Mouse (Mus musculus) MEL (cell line): ENCODE results near the gene Tyw3. TPM values are rescaled to one million over a fixed set of nuclear protein-coding genes. Genes with fewer than 3 reads are reported as not detected.

Experiments used
- DNase-seq: peaks from one replicate; pipeline ENCODE4 v3.0.0; 2011; ENCODE audit warnings: low read depth, low spot score
- H3K27ac ChIP-seq: 2 replicates; pipeline ENCODE4 v1.5.1; 2012; ENCODE audit warnings: low read depth, mild to moderate bottlenecking, control low read depth, low read length, moderate library complexity; ENCODE audit not compliant: control insufficient read depth
- H3K27me3 ChIP-seq, 2 experiments: fragments of 150-350 bp in 1 of 2; sonication (generic) in 1 of 2; 2 replicates each; pipeline ENCODE4 v1.6.1; 2012; ENCODE audit warnings: low read length in 2 of 2, mild to moderate bottlenecking in 2 of 2, improper control_type of control experiment in 1 of 2, moderate library complexity in 1 of 2; ENCODE audit not compliant: insufficient read depth in 2 of 2, control insufficient read depth in 1 of 2
- H3K36me3 ChIP-seq, 2 experiments: 2 replicates each; pipeline ENCODE4 v1.6.1; 2012 to 2014; ENCODE audit warnings: low read length in 2 of 2, improper control_type of control experiment in 1 of 2, inconsistent platforms in 1 of 2, mild to moderate bottlenecking in 1 of 2; ENCODE audit not compliant: insufficient read depth in 2 of 2, control insufficient read depth in 1 of 2
- H3K4me1 ChIP-seq, 2 experiments: fragments of 150-350 bp in 1 of 2; sonication (generic) in 1 of 2; 2 replicates each; pipeline ENCODE4 v1.6.1; 2012; ENCODE audit warnings: low read length in 2 of 2, improper control_type of control experiment in 1 of 2, mild to moderate bottlenecking in 1 of 2; ENCODE audit not compliant: insufficient read depth in 2 of 2, control insufficient read depth in 1 of 2
- H3K4me3 ChIP-seq, 2 experiments: fragments of 150-350 bp in 1 of 2; sonication (generic) in 1 of 2; 2 replicates each; pipeline ENCODE4 v1.5.1; 2012; ENCODE audit warnings: low read depth in 2 of 2, low read length in 2 of 2, mild to moderate bottlenecking in 2 of 2, moderate library complexity in 2 of 2, control low read depth in 1 of 2, improper control_type of control experiment in 1 of 2; ENCODE audit not compliant: control insufficient read depth in 1 of 2, insufficient read depth in 1 of 2
- H3K79me2 ChIP-seq: 2 replicates; pipeline ENCODE4 v1.6.1; 2012; ENCODE audit warnings: mild to moderate bottlenecking, low read length, moderate library complexity; ENCODE audit not compliant: control insufficient read depth, poor library complexity, insufficient read depth
- H3K9ac ChIP-seq: 2 replicates; pipeline ENCODE4 v1.6.1; 2012; ENCODE audit warnings: low read depth, mild to moderate bottlenecking, control low read depth, low read length, moderate library complexity; ENCODE audit not compliant: control insufficient read depth, poor library complexity, severe bottlenecking
- H3K9me3 ChIP-seq: fragments of 150-350 bp; sonication (generic); replicated peaks from 2 replicates; pipeline ENCODE4 v1.6.1; 2012; ENCODE audit warnings: mild to moderate bottlenecking, low read length, improper control_type of control experiment, moderate library complexity; ENCODE audit not compliant: insufficient read depth
- BHLHE40 ChIP-seq: IDR thresholded peaks from 2 replicates; pipeline ENCODE4 v1.6.1; 2012; ENCODE audit warnings: low read depth, mild to moderate bottlenecking, inconsistent platforms, low read length, improper control_type of control experiment, borderline replicate concordance
- CHD1 ChIP-seq: IDR thresholded peaks from 2 replicates; pipeline ENCODE4 v1.6.1; 2012; ENCODE audit warnings: low read depth, mild to moderate bottlenecking, inconsistent platforms, low read length, improper control_type of control experiment
- CTCF ChIP-seq, 3 experiments: IDR thresholded peaks in 2 of 3; conservative IDR thresholded peaks in 1 of 3; 2 replicates each; pipeline ENCODE4 v1.5.1; 2011 to 2012; ENCODE audit warnings: low read length in 3 of 3, low read depth in 2 of 3, mild to moderate bottlenecking in 2 of 3, improper control_type of control experiment in 1 of 3, inconsistent platforms in 1 of 3, mixed read lengths in 1 of 3, moderate library complexity in 1 of 3; ENCODE audit not compliant: control insufficient read depth in 1 of 3, insufficient read depth in 1 of 3, poor library complexity in 1 of 3, severe bottlenecking in 1 of 3
- ETS1 ChIP-seq: IDR thresholded peaks from 2 replicates; pipeline ENCODE4 v1.6.1; 2012; ENCODE audit warnings: low read depth, mild to moderate bottlenecking, inconsistent platforms, low read length, improper control_type of control experiment, moderate library complexity
- GATA1 ChIP-seq: IDR thresholded peaks from 2 replicates; pipeline ENCODE4 v1.6.1; 2011; ENCODE audit warnings: low read depth, low read length, improper control_type of control experiment
- HCFC1 ChIP-seq: IDR thresholded peaks from 2 replicates; pipeline ENCODE4 v1.6.1; 2012; ENCODE audit warnings: low read depth, mild to moderate bottlenecking, inconsistent platforms, low read length, improper control_type of control experiment, moderate library complexity
- KAT2A ChIP-seq: conservative IDR thresholded peaks from 2 replicates; pipeline ENCODE4 v1.6.1; 2012; ENCODE audit warnings: low read depth, low read length, improper control_type of control experiment, inconsistent platforms
- MAFK ChIP-seq: IDR thresholded peaks from 2 replicates; pipeline ENCODE4 v1.6.1; 2011; ENCODE audit warnings: low read depth, mild to moderate bottlenecking, low read length, improper control_type of control experiment, borderline replicate concordance
- MAX ChIP-seq: IDR thresholded peaks from 2 replicates; pipeline ENCODE4 v1.6.1; 2011; ENCODE audit warnings: low read length, improper control_type of control experiment
- MYB ChIP-seq: IDR thresholded peaks from 2 replicates; pipeline ENCODE4 v1.6.1; 2011; ENCODE audit warnings: mild to moderate bottlenecking, low read depth, low read length, improper control_type of control experiment
- NRF1 ChIP-seq: IDR thresholded peaks from 2 replicates; pipeline ENCODE4 v1.6.1; 2014; ENCODE audit warnings: low read depth, mild to moderate bottlenecking, inconsistent platforms, low read length, improper control_type of control experiment, moderate library complexity; ENCODE audit not compliant: poor library complexity, insufficient read depth, severe bottlenecking
- POLR2AphosphoS5 ChIP-seq: IDR thresholded peaks from 2 replicates; pipeline ENCODE4 v1.6.1; 2012; ENCODE audit warnings: low read depth, borderline replicate concordance, mild to moderate bottlenecking, inconsistent platforms, low read length, moderate library complexity, mixed read lengths
- RAD21 ChIP-seq: IDR thresholded peaks from 2 replicates; pipeline ENCODE4 v1.6.1; 2011; ENCODE audit warnings: mild to moderate bottlenecking, low read depth, low read length, improper control_type of control experiment
- RCOR1 ChIP-seq: IDR thresholded peaks from 2 replicates; pipeline ENCODE4 v1.6.1; 2012; ENCODE audit warnings: low read depth, mild to moderate bottlenecking, inconsistent platforms, low read length, improper control_type of control experiment
- SIN3A ChIP-seq: IDR thresholded peaks from 2 replicates; pipeline ENCODE4 v1.6.1; 2012; ENCODE audit warnings: low read length, improper control_type of control experiment, inconsistent platforms
- SMC3 ChIP-seq: IDR thresholded peaks from 2 replicates; pipeline ENCODE4 v1.6.1; 2011; ENCODE audit warnings: low read depth, low read length, improper control_type of control experiment
- TAL1 ChIP-seq: IDR thresholded peaks from 2 replicates; pipeline ENCODE4 v1.6.1; 2012; ENCODE audit warnings: mild to moderate bottlenecking, inconsistent platforms, low read length, moderate library complexity, mixed read lengths
- TBP ChIP-seq: IDR thresholded peaks from 2 replicates; pipeline ENCODE4 v1.8.0; 2011; ENCODE audit warnings: low read depth, low read length, improper control_type of control experiment
- TCF12 ChIP-seq: IDR thresholded peaks from 2 replicates; pipeline ENCODE4 v1.6.1; 2014; ENCODE audit warnings: low read depth, mild to moderate bottlenecking, inconsistent platforms, low read length, improper control_type of control experiment, moderate library complexity
- USF2 ChIP-seq, 2 experiments: IDR thresholded peaks; 2 replicates each; pipeline ENCODE4 v1.6.1; 2011 to 2012; ENCODE audit warnings: improper control_type of control experiment in 2 of 2, low read length in 2 of 2, borderline replicate concordance in 1 of 2, inconsistent platforms in 1 of 2, low read depth in 1 of 2, mild to moderate bottlenecking in 1 of 2; ENCODE audit not compliant: insufficient read depth in 1 of 2
- ZC3H11A ChIP-seq: IDR thresholded peaks from 2 replicates; pipeline ENCODE4 v1.6.1; 2012; ENCODE audit warnings: low read depth, mild to moderate bottlenecking, inconsistent platforms, low read length, improper control_type of control experiment
- ZKSCAN1 ChIP-seq: IDR thresholded peaks from 2 replicates; pipeline ENCODE4 v1.6.1; 2012; ENCODE audit warnings: low read depth, mild to moderate bottlenecking, inconsistent platforms, low read length, improper control_type of control experiment, moderate library complexity
- polyA plus RNA-seq, 2 experiments: library from polyadenylated mRNA; stranded (reverse) in 1 of 2; unstranded in 1 of 2; fragments of >175 nt in 1 of 2; fragments of >200 nt in 1 of 2; gene quantifications; 2 replicates each; pipeline versions ENCODE4 v1.2.1 to v1.2.4; 2012; ENCODE audit warnings: low replicate concordance in 2 of 2, low read depth in 1 of 2; ENCODE audit not compliant: insufficient read length in 2 of 2, insufficient read depth in 1 of 2, missing spikeins in 1 of 2
- total RNA-seq: library from RNA; depleted of rRNA; stranded (reverse); fragments of 300-350 nt; gene quantifications from 2 replicates; pipeline ENCODE4 v1.2.3, GENCODE M21; 2012

The Tyw3 gene
- total and polyA plus RNA-seq, 3 experiments = 6.7 to 12.1 TPM; not detected in 1

DNA sequence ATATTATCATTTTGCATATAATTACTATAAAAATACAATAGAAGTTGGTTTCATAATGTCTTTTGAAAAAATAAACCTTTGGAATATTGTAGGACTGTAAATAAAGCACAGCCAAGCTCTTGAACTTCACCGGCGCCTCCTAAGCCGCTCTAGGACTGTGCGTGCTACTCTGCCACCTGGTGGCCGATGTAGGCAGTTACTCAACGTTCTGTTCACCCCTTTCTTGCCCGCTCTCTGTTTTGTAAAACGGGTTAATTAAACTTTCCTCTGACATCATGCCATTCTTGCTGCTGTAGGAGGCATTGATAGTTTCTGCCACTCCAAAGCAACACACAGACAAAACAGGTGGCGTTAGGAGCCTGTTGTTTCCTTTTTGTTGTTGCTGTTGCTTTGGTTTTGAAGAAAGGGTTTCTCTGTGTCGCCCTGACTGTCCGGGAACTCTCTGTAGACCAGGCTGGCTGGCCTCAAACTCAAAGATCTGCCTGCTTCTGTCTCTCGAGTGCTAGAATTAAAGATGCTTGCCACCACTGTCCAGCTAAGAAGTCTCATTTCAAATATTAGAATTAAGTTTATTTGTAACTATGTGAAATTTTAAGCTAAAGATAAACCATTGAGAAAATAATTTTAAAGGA lies 24.4 kb downstream of the Tyw3 start:
- Histone ChIP-seq H3K27me3 (no peaks in the 10 kb centered on the region), H3K4me1 (no peaks in the 10 kb centered on the region), H3K27ac (no peak overlapping the region), H3K4me3 (peak overlapping the region; percentile 44 to 49; a peak in 3 of 4 replicates), H3K79me2 (no peaks in the 10 kb centered on the region), H3K9me3 (no peaks in the 10 kb centered on the region), H3K9ac (peak overlapping the region; percentile 48; the same call in 1 of the 2 replicates), H3K36me3 (no peaks in the 10 kb centered on the region)
- TF ChIP-seq USF2 (IDR thresholded peaks at IDR 0.05; ENCODE audit: borderline replicate concordance in 1 of 2, insufficient read depth in 1 of 2, low read depth in 1 of 2, low read length in 2 of 2) (no peak), SMC3 (peak; percentile 84), RAD21 (peak; percentile 67), ZC3H11A (peak; percentile 43), CTCF (IDR thresholded peaks at IDR 0.05 in 2 of 3, conservative IDR thresholded peaks at IDR 0.05 in 1 of 3; ENCODE audit: control insufficient read depth in 1 of 3, insufficient read depth in 1 of 3, low read depth in 2 of 3, low read length in 3 of 3, poor library complexity in 1 of 3, severe bottlenecking in 1 of 3) (peak; percentile 68 to 74 (median 70))
- DNase-seq = peak; percentile 78

DNA sequence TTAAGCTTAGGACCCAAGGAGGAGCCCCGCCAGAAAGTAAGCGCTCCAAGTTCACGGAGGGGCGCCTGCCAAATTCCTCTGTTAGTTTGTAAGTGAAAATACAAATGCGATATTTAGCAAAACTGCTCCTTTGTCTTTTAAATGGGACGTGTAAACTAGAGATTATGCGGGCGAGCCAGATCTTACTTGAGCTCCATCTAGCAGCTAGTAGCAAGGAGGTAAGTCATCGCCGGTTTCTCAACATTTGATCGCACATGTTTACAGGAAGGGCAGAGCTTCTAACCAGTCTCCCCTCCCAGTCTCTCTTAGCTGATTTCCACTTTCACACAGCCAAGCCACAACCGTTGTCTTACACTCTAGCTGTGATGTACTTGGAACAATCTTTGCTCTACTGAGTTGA lies 26.1 kb downstream of the Tyw3 start:
- Histone ChIP-seq H3K9me3 (no peaks in the 10 kb centered on the region), H3K36me3 (no peaks in the 10 kb centered on the region), H3K9ac (no peak overlapping the region), H3K27me3 (no peaks in the 10 kb centered on the region; a peak in 1 of 4 replicates), H3K4me1 (no peaks in the 10 kb centered on the region), H3K79me2 (no peaks in the 10 kb centered on the region), H3K27ac (no peak overlapping the region), H3K4me3 (no peak overlapping the region)
- no peak for DNase-seq
- TF ChIP-seq RAD21 = no peak
- no peak for TF ChIP-seq MYB
- TF ChIP-seq NRF1 = no peak
- no peak for TF ChIP-seq TCF12
- no peak for TF ChIP-seq TBP
- TF ChIP-seq HCFC1 = no peak
- TF ChIP-seq POLR2AphosphoS5 = no peak
- TF ChIP-seq RCOR1 = no peak
- no peak for TF ChIP-seq MAFK
- no peak for TF ChIP-seq SIN3A
- TF ChIP-seq TAL1 = no peak
- no peak for TF ChIP-seq USF2 (IDR thresholded peaks at IDR 0.05; ENCODE audit: borderline replicate concordance in 1 of 2, insufficient read depth in 1 of 2, low read depth in 1 of 2, low read length in 2 of 2)
- TF ChIP-seq CTCF (IDR thresholded peaks at IDR 0.05 in 2 of 3, conservative IDR thresholded peaks at IDR 0.05 in 1 of 3; ENCODE audit: control insufficient read depth in 1 of 3, insufficient read depth in 1 of 3, low read depth in 2 of 3, low read length in 3 of 3, poor library complexity in 1 of 3, severe bottlenecking in 1 of 3) = no peak
- no peak for TF ChIP-seq KAT2A
- no peak for TF ChIP-seq MAX
- no peak for TF ChIP-seq ZKSCAN1
- TF ChIP-seq ETS1 = no peak
- TF ChIP-seq BHLHE40 = no peak
- no peak for TF ChIP-seq GATA1
- TF ChIP-seq CHD1 = no peak
